Mouse (Mus musculus) kidney, postnatal 25 days (tissue): ENCODE data around the gene Txnl4b.

Source experiments
- DNase-seq, 2 experiments: peaks; one replicate each; pipeline ENCODE4 v3.0.0; 2021; ENCODE audit warnings: mixed read lengths in 2 of 2

The Txnl4b gene

GRCm38 (mm10) chr8:109565498-109566333 lies at the start of gene Txnl4b, which contains the start of gene Dhx38:
TSS of gene Txnl4b (plus strand) at chr8:109565892.
TSS of gene Dhx38 (minus strand) at chr8:109565861.
- peak; percentile 99 to 100 for DNase-seq

DNA sequence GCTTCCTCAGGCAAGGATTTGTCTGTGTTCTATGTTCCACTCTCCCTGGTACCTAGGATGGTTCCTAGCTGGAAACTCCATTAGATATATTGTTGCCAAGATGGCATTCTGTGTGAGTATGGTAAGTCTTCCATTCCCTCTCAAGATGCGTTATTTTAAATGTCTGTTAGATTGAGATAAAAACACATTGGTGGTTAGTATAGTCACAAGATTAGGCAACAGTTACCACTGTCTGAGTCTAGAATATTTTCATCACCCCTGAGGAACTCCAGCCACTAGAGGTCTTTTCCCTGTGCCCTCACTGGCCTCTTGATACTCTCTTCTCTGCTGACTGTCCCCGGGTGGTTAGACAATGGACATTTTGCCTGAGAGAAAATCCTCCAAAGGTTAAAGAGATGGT lies 41.7 kb upstream of the Txnl4b start:
- DNase-seq: no peak

DNA sequence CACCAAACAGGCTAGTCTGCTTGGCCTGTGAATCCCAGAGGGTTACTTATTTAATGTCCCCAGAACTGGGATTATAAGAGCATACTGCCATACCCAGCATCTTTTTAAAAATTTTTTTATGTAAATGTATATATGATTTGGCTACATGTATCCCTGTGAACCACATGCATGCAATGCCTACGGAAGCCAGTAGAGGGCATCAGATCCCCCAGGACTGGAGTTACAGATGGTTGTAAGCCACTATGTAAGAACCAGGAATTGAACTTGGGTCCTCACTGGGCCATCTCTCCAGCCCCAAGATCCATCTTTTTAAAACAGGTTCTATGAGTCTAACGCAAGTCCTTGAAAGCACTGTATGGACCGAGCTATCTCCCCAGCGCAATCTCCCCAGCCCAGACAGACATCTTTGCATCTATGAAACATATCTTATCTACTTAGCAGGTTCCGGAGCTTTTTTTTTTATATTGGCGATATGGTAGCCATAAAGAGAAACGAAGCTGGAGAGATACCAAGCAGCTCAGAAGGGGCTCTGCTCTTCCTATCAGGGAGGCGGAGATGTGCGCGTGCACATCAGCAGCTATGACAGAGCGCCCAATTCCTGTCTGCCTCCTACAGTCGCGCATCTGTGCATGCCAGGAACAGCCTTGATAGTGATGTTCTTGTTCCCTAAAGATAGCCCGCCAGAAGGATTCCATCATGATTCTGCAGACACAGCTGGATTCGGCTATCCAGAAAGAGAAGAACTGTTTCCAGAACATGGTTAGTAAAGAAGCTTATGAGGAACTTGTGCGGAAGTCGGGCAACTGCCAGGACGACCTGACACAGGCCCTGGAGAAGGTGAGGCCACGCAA lies 30.3 kb upstream of the Txnl4b start:
- DNase-seq: peak in 1 of 2 experiments; percentile 58

DNA sequence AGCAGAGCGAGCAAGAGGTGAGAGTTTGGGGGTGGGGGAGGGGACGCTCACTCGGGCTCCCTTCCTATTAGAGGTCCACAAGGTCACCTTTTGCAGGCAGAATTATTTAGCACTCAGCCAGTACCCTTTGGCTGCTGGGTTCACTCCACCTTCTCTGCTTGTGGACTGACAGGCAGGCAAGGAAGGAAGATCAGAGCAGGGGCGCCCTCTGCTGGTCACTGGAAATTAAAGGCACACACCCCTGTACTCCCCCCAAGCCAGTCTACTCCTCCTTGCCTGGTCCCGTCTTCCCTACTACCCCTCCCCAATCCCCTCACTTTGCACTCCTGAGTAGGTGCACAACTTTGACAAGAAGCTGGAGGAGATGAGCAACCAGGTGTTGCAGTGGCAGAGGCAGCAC lies 29.0 kb upstream of the Txnl4b start:
- peak; percentile 78 to 84 for DNase-seq

DNA sequence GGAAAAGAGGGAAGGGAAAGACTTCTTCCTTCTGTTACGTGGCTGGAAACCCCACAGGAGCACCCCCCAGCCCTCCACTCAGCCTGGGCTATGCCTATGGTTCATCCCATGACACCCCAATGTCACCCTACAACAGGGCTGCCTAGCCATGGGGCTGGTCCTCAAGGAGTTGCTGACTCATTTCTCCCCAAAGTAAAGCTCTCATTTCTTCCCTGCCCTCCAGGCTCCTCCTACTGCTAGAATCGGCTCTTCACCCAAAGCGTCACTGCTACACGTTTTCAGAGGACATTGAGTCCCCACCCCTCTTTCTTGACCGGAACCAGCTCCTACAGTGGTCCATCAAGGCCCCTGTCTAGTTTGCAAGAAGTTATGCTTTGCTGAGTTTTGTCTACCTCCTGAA lies 23.5 kb upstream of the Txnl4b start:
- DNase-seq: no peak

DNA sequence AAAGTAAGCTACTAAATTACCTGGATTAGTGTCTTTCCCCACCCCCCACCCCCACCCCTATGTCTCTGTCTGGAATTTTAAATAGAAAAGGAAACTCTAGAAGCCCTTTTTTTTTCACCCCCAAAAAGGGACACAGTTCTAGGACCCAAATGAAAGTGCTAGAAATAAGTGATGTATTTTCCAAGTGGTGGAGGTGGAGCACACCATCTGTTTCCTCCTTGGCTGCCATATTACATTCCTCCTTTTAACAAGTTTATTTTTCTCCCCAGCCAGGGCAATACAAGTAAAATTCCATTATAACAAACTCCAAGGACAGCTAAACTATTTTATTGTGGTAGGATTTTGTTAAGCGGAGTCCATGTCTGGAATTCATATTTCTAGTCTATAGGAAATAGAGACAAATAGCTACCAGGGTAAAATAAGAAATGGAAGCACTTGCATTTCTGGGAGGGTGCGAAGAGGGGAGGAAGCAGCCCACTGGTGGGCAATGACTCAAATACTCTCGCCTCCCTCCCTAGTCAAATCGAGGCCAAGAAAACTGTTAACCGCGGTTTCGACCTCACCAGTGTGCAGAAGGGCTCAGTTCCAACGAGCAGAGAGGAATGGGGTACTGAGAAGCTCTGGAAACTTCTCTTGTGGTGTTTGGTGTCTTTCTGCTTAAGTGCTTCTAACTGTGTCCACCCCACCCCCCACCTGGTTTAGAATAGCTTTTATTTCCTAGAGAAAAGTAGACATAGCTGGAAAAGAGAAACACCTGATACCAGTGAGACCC lies 22.8 kb upstream of the Txnl4b start:
- DNase-seq: no peak

DNA sequence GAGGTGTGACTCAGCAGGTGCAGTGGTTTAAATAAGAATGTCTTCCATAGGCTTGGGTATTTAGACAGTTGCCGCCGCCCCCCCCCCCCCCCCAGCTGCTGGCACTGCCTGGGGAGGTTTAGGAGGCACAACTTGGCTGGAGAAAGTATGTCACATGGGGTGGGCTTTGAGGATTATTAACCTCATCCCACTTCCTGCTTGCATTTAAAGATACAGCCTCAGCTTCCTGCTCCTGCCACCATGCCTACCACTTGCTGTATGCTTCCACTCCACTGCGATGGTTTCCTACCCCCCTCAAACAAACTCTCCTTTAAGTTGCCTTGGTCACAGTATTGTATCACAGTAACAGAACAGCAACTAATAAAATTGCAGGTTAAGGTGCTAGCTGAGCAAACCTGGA lies 21.6 kb upstream of the Txnl4b start:
- no peak for DNase-seq

GRCm38 (mm10) chr8:109551663-109552062 lies 14.0 kb upstream of the Txnl4b start:
- peak; percentile 15 to 34 for DNase-seq

DNA sequence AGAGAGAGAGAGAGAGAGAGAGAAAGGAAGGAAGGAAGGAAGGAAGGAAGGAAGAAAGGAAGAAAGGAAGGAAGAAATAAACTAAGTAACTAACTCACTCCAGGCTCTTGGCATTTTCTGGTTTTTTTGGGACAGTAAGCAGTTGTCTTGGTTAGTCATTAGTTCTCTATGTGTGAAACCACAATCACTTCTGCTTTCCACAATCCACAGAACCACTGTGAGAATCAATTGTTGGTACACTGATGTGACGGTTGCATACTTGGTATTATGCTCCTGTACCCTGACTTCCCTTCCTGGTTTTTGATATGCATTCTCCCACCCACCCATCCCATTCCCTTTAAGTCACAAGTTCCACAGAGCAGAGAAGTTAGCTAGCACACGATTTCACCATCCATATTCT lies 1.8 kb upstream of the Txnl4b start:
- no peak for DNase-seq

DNA sequence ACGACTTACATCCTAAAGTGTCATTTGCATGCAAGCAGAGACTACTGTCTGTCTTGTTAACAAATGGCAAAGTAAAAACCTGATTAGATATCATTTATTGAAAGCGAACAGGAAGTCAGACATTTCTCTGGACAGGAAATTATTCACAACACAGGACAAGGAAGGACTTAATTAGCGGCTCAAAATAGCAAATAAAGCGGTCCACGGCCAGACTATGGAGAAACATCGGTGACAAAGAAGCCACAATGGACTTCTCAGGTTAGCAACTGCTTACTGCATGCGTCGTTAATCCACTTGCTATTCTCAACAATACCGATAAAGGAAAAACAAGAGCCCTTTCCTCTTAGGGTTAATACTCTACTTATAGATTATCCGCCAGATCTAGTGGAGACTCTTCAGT lies 926 bp upstream of the Txnl4b start:
- DNase-seq: no peak

DNA sequence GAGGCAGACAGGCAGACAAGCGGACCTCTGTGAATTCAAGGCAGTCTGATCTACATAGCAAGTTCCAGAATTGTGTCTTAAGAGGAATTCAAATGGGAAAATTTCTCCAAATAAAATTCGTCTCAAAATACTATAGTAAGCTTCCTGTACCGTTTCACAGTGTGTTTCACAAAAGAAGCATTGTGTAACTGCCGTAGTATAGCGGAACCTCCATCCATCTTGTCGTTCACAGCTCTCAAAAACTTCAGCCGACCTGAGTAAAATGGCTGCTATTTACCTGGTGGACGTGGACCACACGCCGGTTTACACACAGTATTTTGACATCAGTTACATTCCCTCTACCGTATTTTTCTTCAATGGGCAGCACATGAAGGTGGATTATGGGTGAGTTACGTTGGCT lies 5.4 kb downstream of the Txnl4b start:
- no peak for DNase-seq

GRCm38 (mm10) chr8:109576311-109576710 lies 10.6 kb downstream of the Txnl4b start:
- DNase-seq: no peak

DNA sequence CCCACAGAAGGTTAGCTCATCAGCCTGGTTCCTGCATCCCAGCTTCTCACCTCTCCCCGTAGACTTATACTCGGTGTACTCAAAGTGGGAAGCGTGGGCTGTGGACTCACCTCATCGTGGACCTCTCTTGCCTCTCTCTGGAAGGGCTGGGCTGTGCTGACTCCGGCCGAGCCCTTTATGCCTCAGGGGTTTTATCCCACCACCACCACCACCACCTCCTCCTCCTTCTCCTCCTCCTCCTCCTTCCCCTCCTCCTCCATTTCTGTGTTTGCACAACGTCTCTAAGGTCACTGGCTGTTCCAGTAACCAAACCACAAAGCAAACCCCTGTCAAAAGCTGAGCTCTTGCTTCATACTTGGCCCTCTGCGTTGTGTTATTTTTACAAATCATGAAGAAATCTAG lies 13.2 kb downstream of the Txnl4b start, which contains the start of gene Hp:
Hp (minus strand) TSS at position 273 of the 402 bp plus-strand sequence.
- no peak for DNase-seq

- DNase-seq: no peak
These were observed 18.6 kb downstream of the Txnl4b start for GRCm38 (mm10) chr8:109584293-109584692.

- no peak for DNase-seq
These were observed 19.1 kb downstream of the Txnl4b start for GRCm38 (mm10) chr8:109584830-109585229.

GRCm38 (mm10) chr8:109585652-109586051 lies 20.0 kb downstream of the Txnl4b start:
- DNase-seq: no peak

DNA sequence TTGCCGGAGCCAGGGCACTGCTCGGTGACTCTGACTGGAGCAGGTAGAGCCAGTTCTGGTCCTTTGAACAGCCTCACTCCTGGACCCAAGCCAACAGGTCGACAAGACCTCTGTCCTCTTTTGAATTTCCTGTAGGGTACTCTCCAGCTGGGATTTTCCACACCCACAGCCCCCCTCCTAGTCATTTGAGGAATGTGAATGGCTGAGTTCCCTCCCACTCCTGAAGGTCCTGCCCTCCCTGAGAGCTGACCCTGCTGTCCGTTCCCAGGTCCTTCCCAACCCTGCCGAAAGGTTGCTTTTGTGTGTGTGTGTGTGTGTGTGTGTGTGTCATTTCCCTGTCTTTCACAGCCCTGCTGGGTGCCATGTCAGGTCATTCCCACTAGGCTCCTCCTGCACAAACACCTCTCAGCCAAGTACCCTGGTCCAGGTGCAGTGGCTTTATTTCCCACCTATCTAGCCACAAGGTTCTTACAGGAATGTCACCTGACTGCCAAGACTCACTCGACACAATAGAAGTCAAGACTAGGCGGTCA lies 21.3 kb downstream of the Txnl4b start:
- DNase-seq: peak; percentile 81 to 87

DNA sequence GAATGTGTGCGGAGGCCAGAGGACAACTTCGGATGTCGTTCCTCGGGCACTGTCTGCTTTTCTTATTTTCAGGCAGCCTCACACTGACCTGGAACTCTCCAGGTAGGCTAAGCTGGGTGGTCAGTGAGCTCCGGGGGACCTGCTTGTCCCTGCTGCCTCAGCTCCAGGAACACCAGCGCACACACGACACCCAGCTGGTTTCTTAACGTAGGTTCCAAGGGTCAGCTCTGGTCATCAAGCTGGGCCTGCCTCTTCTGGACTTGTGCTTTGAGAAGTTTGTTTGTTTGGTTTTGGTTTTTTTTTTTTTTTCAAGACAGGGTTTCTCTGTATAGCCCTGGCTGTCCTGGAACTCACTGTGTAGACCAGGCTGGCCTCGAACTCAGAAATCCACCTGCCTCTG lies 25.2 kb downstream of the Txnl4b start:
- no peak for DNase-seq

- DNase-seq: no peak
These were observed 25.7 kb downstream of the Txnl4b start for GRCm38 (mm10) chr8:109591367-109591766.

- DNase-seq: no peak
These were observed 26.5 kb downstream of the Txnl4b start for GRCm38 (mm10) chr8:109592164-109592563.

- DNase-seq: peak in 1 of 2 experiments; percentile 32
These were observed 27.6 kb downstream of the Txnl4b start for GRCm38 (mm10) chr8:109593117-109593788.

DNA sequence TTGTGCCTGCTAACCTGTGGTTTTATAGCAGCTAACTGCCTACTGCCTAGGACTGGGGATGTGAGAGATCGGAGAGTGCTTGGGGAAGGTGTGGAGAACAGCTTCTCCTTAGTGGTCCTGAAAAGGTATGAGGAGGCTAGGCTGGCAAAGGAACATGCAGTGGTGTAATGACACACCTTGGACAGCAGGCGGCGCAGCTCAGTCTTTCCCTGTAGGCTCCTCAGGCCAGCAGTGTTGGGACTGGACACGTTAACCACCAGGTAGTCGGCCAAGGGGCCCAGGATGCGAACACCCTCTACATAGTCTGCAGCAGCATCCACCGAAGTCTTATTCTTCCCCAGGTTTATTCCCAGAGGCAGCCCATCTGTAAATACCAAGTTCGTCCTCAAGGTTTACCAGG lies 30.2 kb downstream of the Txnl4b start:
- DNase-seq: peak; percentile 54 to 56
